Mouse (Mus musculus) midbrain, embryonic 15.5 days (tissue): ENCODE measurements at regions not wholly inside any gene's neighbourhood (a gene's known extent, or its start where the extent isn't known, plus 50 kb on each side); places are given as distances from the start of the nearest gene placed in this dataset.

ENCODE experiments used
- ATAC-seq: fragments of 200-750 bp; cut with Nextera tagmentation; replicated peaks from 2 replicates; pipeline ENCODE4 v1.8.0; 2017; ENCODE audit warnings: moderate TSS enrichment
- H3K27ac ChIP-seq: fragments of 300-500 bp; sonication (generic); 2 replicates; pipeline ENCODE4 v1.5.1; 2015; ENCODE audit warnings: mild to moderate bottlenecking, inconsistent platforms
- H3K27me3 ChIP-seq: fragments of 300-500 bp; sonication (generic); replicated peaks from 2 replicates; pipeline ENCODE4 v1.6.1; 2015; ENCODE audit warnings: inconsistent platforms
- H3K36me3 ChIP-seq: fragments of 300-500 bp; sonication (generic); replicated peaks from 2 replicates; pipeline ENCODE4 v1.6.1; 2015; ENCODE audit warnings: inconsistent platforms
- H3K4me1 ChIP-seq: fragments of 300-500 bp; sonication (generic); 2 replicates; pipeline ENCODE4 v1.6.1; 2015; ENCODE audit warnings: inconsistent platforms
- H3K4me2 ChIP-seq: fragments of 300-500 bp; sonication (generic); 2 replicates; pipeline ENCODE4 v1.6.1; 2015; ENCODE audit warnings: inconsistent platforms, mild to moderate bottlenecking, moderate library complexity
- H3K4me3 ChIP-seq: fragments of 300-500 bp; sonication (generic); 2 replicates; pipeline ENCODE4 v1.5.1; 2015; ENCODE audit warnings: mild to moderate bottlenecking, inconsistent platforms
- H3K9ac ChIP-seq: fragments of 300-500 bp; sonication (generic); 2 replicates; pipeline ENCODE4 v1.6.1; 2015; ENCODE audit warnings: mild to moderate bottlenecking, inconsistent platforms
- H3K9me3 ChIP-seq: fragments of 300-500 bp; sonication (generic); 2 replicates; pipeline ENCODE4 v1.6.1; 2016; ENCODE audit warnings: inconsistent platforms
- WGBS: fragments of 180-500 bp; shearing (Covaris S2); methylation state at CpG from one replicate; pipeline ENCODE4 v1.1.7; 2015; ENCODE audit warnings: mixed read lengths; 5-methylcytosine and 5-hydroxymethylcytosine counted together

DNA sequence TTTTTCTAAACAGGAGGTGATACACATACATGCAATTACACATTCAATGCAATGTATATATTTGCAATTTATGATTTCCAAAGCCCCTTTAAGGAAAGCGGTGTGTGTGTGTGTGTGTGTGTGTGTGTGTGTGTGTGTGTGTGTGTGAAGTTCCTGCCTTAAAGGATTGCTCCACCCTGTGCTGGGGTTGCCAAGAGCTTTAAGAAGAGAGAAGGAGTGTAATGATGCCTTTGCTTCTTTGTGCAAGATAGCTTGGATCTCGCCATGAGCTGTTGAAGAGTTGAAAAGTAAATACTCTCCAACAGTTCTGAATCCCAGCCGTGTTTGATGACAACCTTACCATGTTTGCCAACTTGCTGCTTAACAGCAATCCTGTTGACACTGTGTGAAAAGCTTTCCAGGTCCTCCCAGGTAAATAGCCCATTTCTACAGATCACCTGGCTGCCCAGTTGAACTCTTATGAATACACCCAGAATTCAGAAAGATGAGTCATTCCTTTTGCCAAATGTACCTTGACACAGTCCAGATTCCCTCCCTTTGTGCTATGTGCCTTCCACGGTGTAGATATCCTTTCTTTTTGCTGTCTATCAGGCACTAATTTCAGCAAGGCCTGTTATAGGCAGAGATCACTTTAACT, 216.3 kb downstream of the Ikzf2 start:
- no peaks in the 10 kb centered on the region for H3K9me3 ChIP-seq
- H3K9ac ChIP-seq = no peak overlapping the region
- 83% methylated on average over 4 of the region's 4 CpGs for WGBS
- no peak overlapping the region for H3K4me2 ChIP-seq
- H3K36me3 ChIP-seq = no peaks in the 10 kb centered on the region
- no peaks in the 10 kb centered on the region for H3K27me3 ChIP-seq
- no peak for ATAC-seq
- no peak overlapping the region for H3K4me3 ChIP-seq
- H3K4me1 ChIP-seq = no peaks in the 10 kb centered on the region
- H3K27ac ChIP-seq = no peak overlapping the region

- no peaks in the 10 kb centered on the region for H3K27me3 ChIP-seq
- no peak overlapping the region for H3K4me2 ChIP-seq
- WGBS = 91% methylated on average over 8 of the region's 8 CpGs
- no peak overlapping the region for H3K27ac ChIP-seq
- H3K36me3 ChIP-seq = no peaks in the 10 kb centered on the region
- H3K9ac ChIP-seq = no peak overlapping the region
- no peak overlapping the region for H3K4me3 ChIP-seq
- no peaks in the 10 kb centered on the region for H3K9me3 ChIP-seq
- no peak for ATAC-seq
- H3K4me1 ChIP-seq = no peaks in the 10 kb centered on the region
Measured at GRCm38 (mm10) chr1:69469158-69469901, 217.7 kb downstream of the Ikzf2 start.

DNA sequence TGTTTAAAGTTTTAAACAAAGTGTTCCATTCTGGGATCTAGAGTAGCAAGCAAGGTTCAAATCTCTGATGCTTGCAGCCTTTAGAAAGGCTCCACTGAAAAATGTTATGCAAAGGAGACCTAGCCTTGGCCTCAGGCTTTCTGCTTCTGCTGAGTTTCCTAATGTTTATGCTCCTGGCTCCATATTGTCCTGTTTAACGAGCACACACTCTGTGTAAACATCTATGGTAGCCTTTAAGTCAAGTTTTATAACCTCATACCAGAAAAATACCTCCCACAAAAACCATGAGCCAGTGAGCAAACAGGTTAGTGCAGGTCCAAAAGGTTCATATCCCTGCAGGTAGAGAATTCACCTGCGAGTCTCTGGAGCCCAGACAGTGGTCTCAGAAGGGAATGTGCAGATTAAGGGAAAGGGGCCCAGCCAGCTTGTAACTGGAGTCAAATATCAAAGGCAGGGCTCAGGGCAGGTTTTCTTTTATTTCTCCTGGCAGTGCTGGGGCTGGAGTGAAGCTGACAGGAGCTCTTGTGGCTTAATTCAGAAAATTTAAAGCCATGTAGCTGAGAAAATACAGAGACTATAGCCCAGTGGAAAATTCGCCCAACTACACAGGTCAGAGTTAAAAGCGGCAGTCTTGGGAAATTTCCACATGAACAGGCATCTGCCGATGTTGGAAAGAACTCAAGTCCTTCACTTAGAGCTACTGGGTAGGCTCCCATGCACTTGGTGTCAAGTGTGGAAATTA, 220.3 kb downstream of the Ikzf2 start:
- no peak for ATAC-seq
- WGBS = 16% methylated on average over 5 of the region's 5 CpGs

GRCm38 (mm10) chr1:69461191-69461590, 225.9 kb downstream of the Ikzf2 start:
- H3K4me1 ChIP-seq = no peaks in the 10 kb centered on the region
- H3K4me3 ChIP-seq = no peak overlapping the region
- no peaks in the 10 kb centered on the region for H3K36me3 ChIP-seq
- H3K27ac ChIP-seq = no peak overlapping the region
- no peak overlapping the region for H3K9ac ChIP-seq
- no peaks in the 10 kb centered on the region for H3K9me3 ChIP-seq
- no peaks in the 10 kb centered on the region for H3K27me3 ChIP-seq
- ATAC-seq = no peak
- no peak overlapping the region for H3K4me2 ChIP-seq
- WGBS = 79% methylated on average over 3 of the region's 3 CpGs

More for the DNA sequence above, 220.3 kb downstream of the Ikzf2 start:
- H3K4me2 ChIP-seq = no peak overlapping the region
- no peak overlapping the region for H3K27ac ChIP-seq
- no peaks in the 10 kb centered on the region for H3K4me1 ChIP-seq
- no peak overlapping the region for H3K9ac ChIP-seq
- no peak overlapping the region for H3K4me3 ChIP-seq
- no peaks in the 10 kb centered on the region for H3K36me3 ChIP-seq
- H3K27me3 ChIP-seq = no peaks in the 10 kb centered on the region
- H3K9me3 ChIP-seq = no peaks in the 10 kb centered on the region

DNA sequence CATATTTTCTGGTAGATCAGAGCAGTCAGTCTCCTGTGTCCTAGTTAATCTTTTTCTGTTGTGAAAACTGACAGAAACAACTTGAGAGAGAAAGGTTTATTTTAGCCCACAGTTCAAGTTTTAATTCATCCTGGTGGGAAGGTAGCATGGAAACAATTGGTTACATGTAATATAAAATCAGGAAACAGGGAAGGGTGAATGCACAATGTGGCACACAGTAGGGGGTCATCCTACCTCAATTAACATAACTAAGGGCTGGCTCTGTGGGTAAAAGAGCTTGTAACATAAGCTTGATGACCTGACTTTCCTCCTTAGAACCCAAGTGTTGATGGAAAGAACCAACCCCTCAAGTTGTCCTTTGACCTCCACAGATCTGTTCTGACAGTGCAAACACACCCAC, 227.1 kb downstream of the Ikzf2 start:
- no peak for ATAC-seq
- Histone ChIP-seq H3K27me3 (no peaks in the 10 kb centered on the region), H3K4me3 (no peak overlapping the region), H3K4me1 (no peaks in the 10 kb centered on the region), H3K9me3 (no peaks in the 10 kb centered on the region), H3K9ac (no peak overlapping the region), H3K4me2 (no peak overlapping the region), H3K36me3 (no peaks in the 10 kb centered on the region), H3K27ac (no peak overlapping the region)

DNA sequence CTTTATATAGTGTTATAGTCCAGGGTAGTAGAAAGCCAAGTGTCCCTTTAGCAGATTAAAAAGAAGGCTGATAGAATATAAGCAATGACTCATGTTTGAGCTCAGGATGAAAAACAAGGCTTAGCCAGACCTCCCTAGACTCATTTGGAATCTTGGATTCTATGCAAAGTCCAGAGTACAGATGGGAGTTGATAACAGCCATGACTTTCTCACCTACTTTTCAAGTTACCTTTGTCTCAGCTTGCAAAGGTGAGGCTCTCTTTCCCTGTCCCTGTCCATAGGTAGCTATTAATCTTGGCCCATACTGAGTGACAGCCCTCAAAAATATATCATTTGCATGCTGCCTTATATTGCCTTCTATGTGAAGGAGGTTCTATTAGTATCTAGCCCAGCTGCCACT, 229.6 kb downstream of the Ikzf2 start:
- Histone ChIP-seq H3K9me3 (no peaks in the 10 kb centered on the region), H3K9ac (no peak overlapping the region), H3K27me3 (no peaks in the 10 kb centered on the region), H3K36me3 (no peaks in the 10 kb centered on the region), H3K4me3 (no peak overlapping the region), H3K27ac (no peak overlapping the region), H3K4me2 (no peak overlapping the region), H3K4me1 (no peaks in the 10 kb centered on the region)
- no peak for ATAC-seq

DNA sequence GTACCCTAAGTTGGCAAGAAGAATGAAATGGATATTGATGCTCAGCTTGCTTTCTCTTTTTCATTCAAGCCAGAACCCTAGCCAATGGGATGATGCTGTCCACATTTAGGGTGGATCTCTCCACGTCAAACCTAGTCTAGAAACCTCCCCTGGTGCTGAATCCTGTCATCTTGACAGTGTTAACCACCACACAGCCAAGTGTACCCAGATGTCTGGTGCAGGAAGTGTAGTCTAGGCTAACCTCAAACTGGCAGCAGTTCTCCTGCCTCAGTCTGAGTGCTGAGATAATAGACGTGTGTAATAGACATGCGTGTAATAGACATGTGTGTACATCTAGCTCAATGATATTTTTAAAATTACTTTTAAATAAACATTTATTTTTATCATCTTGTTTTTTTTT, 233.1 kb downstream of the Ikzf2 start:
- Histone ChIP-seq H3K4me2 (no peak overlapping the region), H3K27ac (no peak overlapping the region), H3K9ac (no peak overlapping the region), H3K9me3 (no peaks in the 10 kb centered on the region), H3K4me3 (no peak overlapping the region), H3K36me3 (no peaks in the 10 kb centered on the region), H3K27me3 (no peaks in the 10 kb centered on the region), H3K4me1 (no peaks in the 10 kb centered on the region)
- ATAC-seq = no peak
- WGBS = 92% methylated on average over 3 of the region's 3 CpGs

- H3K9me3 ChIP-seq = no peaks in the 10 kb centered on the region
- H3K4me3 ChIP-seq = no peak overlapping the region
- H3K27ac ChIP-seq = no peak overlapping the region
- no peaks in the 10 kb centered on the region for H3K27me3 ChIP-seq
- H3K4me1 ChIP-seq = no peaks in the 10 kb centered on the region
- no peak overlapping the region for H3K4me2 ChIP-seq
- H3K9ac ChIP-seq = no peak overlapping the region
- no peaks in the 10 kb centered on the region for H3K36me3 ChIP-seq
- no peak for ATAC-seq
Measured at GRCm38 (mm10) chr1:69452910-69453309, 234.1 kb downstream of the Ikzf2 start.

DNA sequence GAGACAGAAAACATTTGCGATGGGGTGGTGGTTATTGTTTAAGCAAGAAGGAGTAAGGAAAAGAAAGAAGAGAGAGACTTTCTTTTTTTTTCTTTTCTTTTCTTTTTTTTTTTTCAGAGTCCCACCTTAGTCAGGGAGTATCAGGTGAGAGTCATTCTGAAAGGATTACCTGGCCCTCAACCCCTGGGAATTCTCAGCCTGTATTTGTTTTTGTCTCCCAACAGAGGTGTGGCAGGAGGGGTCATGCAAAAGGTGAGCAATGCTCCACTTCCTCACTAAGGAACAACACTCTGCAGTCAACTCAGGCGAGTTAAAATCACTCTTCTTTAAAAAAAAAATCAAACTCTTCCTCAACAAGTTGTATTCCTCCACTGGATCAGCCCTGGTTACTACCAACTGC, 236.6 kb downstream of the Ikzf2 start:
- no peaks in the 10 kb centered on the region for H3K36me3 ChIP-seq
- H3K9me3 ChIP-seq = no peaks in the 10 kb centered on the region
- no peak overlapping the region for H3K4me2 ChIP-seq
- H3K9ac ChIP-seq = no peak overlapping the region
- H3K27me3 ChIP-seq = no peaks in the 10 kb centered on the region
- no peak for ATAC-seq
- H3K4me1 ChIP-seq = no peaks in the 10 kb centered on the region
- H3K27ac ChIP-seq = no peak overlapping the region
- WGBS = 65% methylated on average over 2 of the region's 2 CpGs
- H3K4me3 ChIP-seq = no peak overlapping the region

- H3K9me3 ChIP-seq = no peaks in the 10 kb centered on the region
- H3K36me3 ChIP-seq = no peaks in the 10 kb centered on the region
- H3K4me3 ChIP-seq = no peak overlapping the region
- H3K9ac ChIP-seq = no peak overlapping the region
- no peak for ATAC-seq
- H3K27ac ChIP-seq = no peak overlapping the region
- 77% methylated on average over 5 of the region's 5 CpGs for WGBS
- H3K4me2 ChIP-seq = no peak overlapping the region
- no peaks in the 10 kb centered on the region for H3K27me3 ChIP-seq
- no peaks in the 10 kb centered on the region for H3K4me1 ChIP-seq
Measured at GRCm38 (mm10) chr1:69447276-69447675, 239.8 kb downstream of the Ikzf2 start.

GRCm38 (mm10) chr1:69444722-69445121, 242.3 kb downstream of the Ikzf2 start:
- no peaks in the 10 kb centered on the region for H3K4me1 ChIP-seq
- H3K9me3 ChIP-seq = no peaks in the 10 kb centered on the region
- H3K27ac ChIP-seq = no peak overlapping the region
- no peak overlapping the region for H3K4me2 ChIP-seq
- no peak for ATAC-seq
- 60% methylated on average over 4 of the region's 4 CpGs for WGBS
- H3K36me3 ChIP-seq = no peaks in the 10 kb centered on the region
- H3K27me3 ChIP-seq = no peaks in the 10 kb centered on the region
- H3K9ac ChIP-seq = no peak overlapping the region
- H3K4me3 ChIP-seq = no peak overlapping the region

DNA sequence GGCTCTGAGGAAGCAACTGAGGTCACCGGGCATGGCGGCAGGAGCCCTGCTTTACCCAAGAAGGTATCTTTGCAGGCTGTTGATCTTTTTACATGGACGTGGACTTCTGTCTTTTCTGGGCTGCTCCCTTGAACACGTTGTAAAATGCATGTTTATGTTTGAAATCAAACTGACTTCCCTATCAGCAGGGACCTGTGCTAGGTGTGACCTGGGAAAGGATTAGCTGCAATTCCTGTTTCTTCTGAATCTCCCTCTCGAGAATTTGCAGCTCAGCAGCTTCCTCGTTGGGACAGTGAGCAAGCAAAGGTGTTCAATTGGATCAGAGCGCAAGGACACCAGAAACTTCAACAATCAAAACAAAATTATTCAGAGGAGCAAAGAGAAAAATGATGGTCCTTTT, 243.6 kb downstream of the Ikzf2 start:
- Histone ChIP-seq H3K4me1 (no peaks in the 10 kb centered on the region), H3K9ac (no peak overlapping the region), H3K27ac (no peak overlapping the region), H3K27me3 (no peaks in the 10 kb centered on the region), H3K4me3 (no peak overlapping the region), H3K9me3 (no peaks in the 10 kb centered on the region), H3K4me2 (no peak overlapping the region), H3K36me3 (no peaks in the 10 kb centered on the region)
- WGBS = 72% methylated on average over 7 of the region's 7 CpGs
- no peak for ATAC-seq
